Mouse (Mus musculus) bone marrow, adult 2 months (tissue): Measurements from ENCODE around the gene Stpg4. TPM values are rescaled to one million over a fixed set of nuclear protein-coding genes. Genes with fewer than 3 reads are reported as not detected.

Source experiments
- H3K27ac ChIP-seq: fragments of 200-500 bp; 2 replicates; pipeline ENCODE4 v1.5.1; 2012; ENCODE audit warnings: low read depth, mild to moderate bottlenecking, control low read depth, inconsistent platforms, low read length; ENCODE audit not compliant: control insufficient read depth, poor library complexity, insufficient read depth
- H3K4me1 ChIP-seq: fragments of 200-500 bp; 2 replicates; pipeline ENCODE4 v1.6.1; 2011; ENCODE audit warnings: low read length; ENCODE audit not compliant: control insufficient read depth, insufficient read depth
- H3K4me3 ChIP-seq: fragments of 200-500 bp; replicated peaks from 2 replicates; pipeline ENCODE3; 2011; ENCODE audit warnings: mild to moderate bottlenecking, low read depth, low read length, control low read depth; ENCODE audit not compliant: control insufficient read depth
- CTCF ChIP-seq: fragments of 200-500 bp; IDR thresholded peaks from 2 replicates; pipeline ENCODE4 v1.5.1; 2011; ENCODE audit warnings: low read length, control low read depth; ENCODE audit not compliant: control insufficient read depth, insufficient read depth
- POLR2A ChIP-seq: fragments of 200-500 bp; IDR thresholded peaks from 2 replicates; pipeline ENCODE4 v1.6.1; 2011; ENCODE audit warnings: low read depth, mild to moderate bottlenecking, control low read depth, low read length, borderline replicate concordance; ENCODE audit not compliant: control insufficient read depth
- WGBS: fragments of 180-500 bp; shearing (Covaris S2); methylation state at CpG from one replicate; pipeline ENCODE4 v1.1.7; 2018; 5-methylcytosine and 5-hydroxymethylcytosine counted together
- polyA plus RNA-seq: library from polyadenylated mRNA; stranded (reverse); fragments of >200 nt; gene quantifications from 2 replicates; pipeline ENCODE4 v1.2.4, GENCODE M21; 2011; ENCODE audit warnings: low replicate concordance; ENCODE audit not compliant: missing spikeins, insufficient read depth, insufficient read length

Stpg4 gene
- polyA plus RNA-seq, 1 experiment = not detected

DNA sequence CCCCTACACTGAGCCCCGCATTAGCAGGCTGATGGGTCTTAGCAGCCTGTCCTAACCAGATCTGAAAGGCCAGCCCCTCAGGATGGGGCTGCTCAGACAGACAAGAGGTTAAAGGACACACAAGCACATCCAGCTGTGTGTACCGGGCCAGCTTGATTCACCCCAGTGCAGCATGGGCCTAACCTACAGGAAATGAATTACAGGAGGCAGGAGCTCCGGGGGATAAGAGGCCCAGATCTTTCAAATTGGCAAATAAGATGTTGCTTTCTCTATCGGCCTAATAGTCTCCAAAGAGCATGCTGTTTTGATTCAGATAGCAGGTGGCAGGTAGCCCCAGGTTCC lies 82.3 kb downstream of the Stpg4 start:
- no peak overlapping the region for H3K27ac ChIP-seq
- TF ChIP-seq POLR2A (no peak), CTCF (no peak)
- H3K4me1 ChIP-seq = peaks cover 4% of the 10 kb centered on the region; the same call in 1 of the 2 replicates
- 22% methylated on average over 4 of the region's 4 CpGs for WGBS
- no peak overlapping the region for H3K4me3 ChIP-seq

GRCm38 (mm10) chr17:87344441-87345251 lies 82.9 kb downstream of the Stpg4 start:
- TF ChIP-seq CTCF (no peak), POLR2A (no peak)
- Histone ChIP-seq H3K4me1 (peaks cover 4% of the 10 kb centered on the region; the same call in 1 of the 2 replicates), H3K4me3 (no peak overlapping the region), H3K27ac (peak overlapping the region; percentile 43)
- 9% methylated on average over 18 of the region's 18 CpGs for WGBS

- peaks cover 4% of the 10 kb centered on the region; the same call in 1 of the 2 replicates for H3K4me1 ChIP-seq
- no peak overlapping the region; the same call in 1 of the 2 replicates for H3K27ac ChIP-seq
- TF ChIP-seq CTCF (no peak), POLR2A (no peak)
- 75% methylated on average over 8 of the region's 8 CpGs for WGBS
- no peak overlapping the region for H3K4me3 ChIP-seq
Observed at GRCm38 (mm10) chr17:87343060-87343703, 84.4 kb downstream of the Stpg4 start.

Other genes with a start within 250 kb of the Stpg4 start
- gene Mcfd2, start 161.8 kb downstream of the Stpg4 start, polyA plus RNA-seq = 10.4 and 15.7 TPM in 2 replicates
- gene Ttc7, start 144.9 kb downstream of the Stpg4 start, polyA plus RNA-seq = 37.3 and 77.9 TPM in 2 replicates
- gene Calm2, start 19.2 kb upstream of the Stpg4 start, polyA plus RNA-seq = 210 and 304 TPM in 2 replicates
- gene Epcam, start 208.2 kb upstream of the Stpg4 start, polyA plus RNA-seq = 1.1 and 16.0 TPM in 2 replicates
- 15.3 and 25.9 TPM in 2 replicates for gene Msh2, start 244.6 kb upstream of the Stpg4 start, polyA plus RNA-seq